Mouse (Mus musculus) embryonic stem cell, embryonic (primary cell): ENCODE data around the gene Fam172a.

Source experiments
- CTCF ChIA-PET, 4 experiments: fragments of 300-600 bp in 2 of 4; fragments of 350-600 bp in 2 of 4; sonication (Branson Sonifier 250); formaldehyde crosslinking; loops; one replicate each; lab custom pipeline; 2022; ENCODE audit warnings: inconsistent platforms in 2 of 4; lab: Charles Lee
- POLR2A ChIA-PET, 4 experiments: fragments of 300-600 bp in 2 of 4; fragments of 350-600 bp in 2 of 4; sonication (Branson Sonifier 250); formaldehyde crosslinking; loops; one replicate each; lab custom pipeline; 2022; ENCODE audit warnings: antibody characterized with exemption in 4 of 4, inconsistent platforms in 1 of 4; lab: Charles Lee

The Fam172a gene

DNA sequence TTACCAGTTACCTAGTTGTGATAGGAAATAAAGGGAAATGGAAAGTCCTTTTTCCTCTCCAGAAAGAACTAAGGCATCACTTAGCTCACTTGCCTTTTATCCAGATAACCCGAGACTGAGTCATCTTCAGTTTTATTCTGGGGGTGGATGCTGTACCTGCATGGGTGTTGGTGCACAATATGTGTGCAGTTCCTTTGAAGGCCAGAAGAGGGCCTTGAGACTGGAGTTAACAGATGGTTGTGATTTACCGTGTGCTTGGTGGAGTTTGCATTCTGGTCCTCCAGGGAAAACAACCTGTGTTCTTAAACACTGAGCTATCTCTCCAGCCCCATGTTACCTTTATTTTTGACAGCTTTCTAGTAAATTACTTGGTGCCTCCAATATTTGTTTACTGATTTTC lies 392.5 kb downstream of the Fam172a start:
- CTCF ChIA-PET = interaction anchor here in 1 of 4 experiments (0.9 kb wide), 1 partner anchor 70 kb away, joined by 3 read pairs; the partner anchor contains the start of gene Pou5f2
- POLR2A ChIA-PET = no interaction called here

GRCm38 (mm10) chr13:78095071-78095973 lies 393.5 kb downstream of the Fam172a start:
- ChIA-PET CTCF (interaction anchor here in 1 of 4 experiments (0.9 kb wide), 1 partner anchor 71 kb away, joined by 3 read pairs; the partner anchor contains the start of gene Pou5f2), POLR2A (interaction anchor here in 1 of 4 experiments (0.5 kb wide), 1 partner anchor 1335 kb away, joined by 6 read pairs; no protein-coding TSS in a partner anchor)

- CTCF ChIA-PET = no interaction called here
- POLR2A ChIA-PET = no interaction called here
These were observed 397.1 kb downstream of the Fam172a start for GRCm38 (mm10) chr13:78098858-78099445.

DNA sequence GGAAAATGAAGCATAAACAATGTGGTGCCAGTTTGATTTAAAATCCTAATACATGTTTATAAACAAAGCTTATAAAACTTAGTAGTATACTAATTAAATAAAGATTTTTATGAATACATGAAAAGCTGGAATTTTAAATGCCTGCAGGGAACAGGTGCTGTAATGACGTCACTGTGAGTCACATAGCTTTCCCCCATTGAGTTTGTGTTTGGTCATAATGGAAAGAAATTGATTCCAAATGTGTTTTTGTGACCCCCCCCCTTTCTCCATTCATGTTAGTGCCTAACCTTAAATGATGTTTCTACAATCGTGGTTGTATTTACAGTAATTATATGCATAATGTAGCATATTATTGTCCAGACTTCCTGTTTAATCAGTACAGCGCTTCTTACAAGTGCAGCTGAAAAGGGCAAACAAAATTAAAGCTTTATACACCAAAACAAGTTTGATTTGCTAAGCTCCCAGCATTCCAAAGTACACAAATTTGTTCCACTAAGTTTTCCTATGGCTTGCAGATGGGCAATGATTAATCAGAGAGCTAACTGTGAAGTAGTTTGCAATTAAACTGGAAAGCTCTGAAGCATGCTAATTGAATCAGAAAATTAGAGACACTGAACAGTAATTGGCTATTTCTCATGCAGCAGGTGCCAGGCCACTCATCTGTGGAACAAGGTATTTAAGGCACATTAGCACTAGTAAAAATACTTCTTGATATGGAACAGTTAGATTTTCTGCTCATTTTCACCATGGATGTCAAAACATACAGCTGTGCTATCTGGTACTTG lies 398.1 kb downstream of the Fam172a start:
- ChIA-PET CTCF (no interaction called here), POLR2A (no interaction called here)

DNA sequence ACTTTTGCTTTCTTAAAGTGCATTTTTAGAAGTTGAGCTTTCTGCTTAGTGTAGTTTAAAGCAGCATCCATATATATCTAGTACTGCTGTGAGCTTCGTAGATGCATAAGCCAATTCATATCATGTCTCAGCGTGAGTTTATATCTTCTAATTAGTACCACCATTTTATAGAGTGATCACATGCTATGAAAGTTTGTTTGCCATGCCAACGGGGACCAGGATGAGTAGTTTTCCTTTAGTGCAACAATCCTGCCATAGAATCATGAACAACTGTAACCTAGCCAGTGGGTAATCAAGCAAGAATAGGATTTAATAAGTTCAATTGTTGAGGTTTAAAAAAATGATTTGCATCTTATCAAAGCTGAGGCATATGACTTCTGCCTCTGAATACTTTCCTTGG lies 398.8 kb downstream of the Fam172a start:
- CTCF ChIA-PET = no interaction called here
- POLR2A ChIA-PET = no interaction called here

GRCm38 (mm10) chr13:78102337-78102736 lies 400.5 kb downstream of the Fam172a start:
- POLR2A ChIA-PET = no interaction called here
- CTCF ChIA-PET = no interaction called here

- CTCF ChIA-PET = no interaction called here
- POLR2A ChIA-PET = no interaction called here
These were observed 403.0 kb downstream of the Fam172a start for GRCm38 (mm10) chr13:78104851-78105250.

DNA sequence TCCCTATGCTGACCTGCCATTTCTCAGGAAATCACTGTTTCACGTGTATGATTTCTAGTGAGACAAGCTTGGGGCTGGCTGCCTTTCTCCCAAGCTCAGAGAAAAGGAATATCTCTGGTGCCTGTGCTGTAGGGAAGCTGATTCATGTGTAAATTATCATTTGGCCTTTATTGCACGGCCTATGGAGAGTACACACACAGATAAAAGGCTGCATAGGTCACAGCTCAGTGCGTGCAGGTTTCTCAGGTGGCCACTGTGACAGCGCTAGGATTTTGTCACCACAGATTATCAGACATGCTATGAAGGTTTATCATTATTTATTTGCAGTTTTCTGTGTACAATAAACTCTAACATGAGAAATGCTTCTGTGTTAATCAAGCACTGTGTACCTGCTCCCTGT lies 408.8 kb downstream of the Fam172a start:
- ChIA-PET POLR2A (no interaction called here), CTCF (no interaction called here)

GRCm38 (mm10) chr13:78113978-78114377 lies 412.1 kb downstream of the Fam172a start:
- ChIA-PET CTCF (no interaction called here), POLR2A (no interaction called here)

- ChIA-PET POLR2A (no interaction called here), CTCF (no interaction called here)
These were observed 416.9 kb downstream of the Fam172a start for GRCm38 (mm10) chr13:78118715-78119114.

GRCm38 (mm10) chr13:78121991-78122390 lies 420.2 kb downstream of the Fam172a start:
- POLR2A ChIA-PET = no interaction called here

GRCm38 (mm10) chr13:78123911-78124426 lies 422.1 kb downstream of the Fam172a start:
- ChIA-PET CTCF (no interaction called here), POLR2A (no interaction called here)

More at GRCm38 (mm10) chr13:78121991-78122390, 420.2 kb downstream of the Fam172a start:
- CTCF ChIA-PET = no interaction called here

GRCm38 (mm10) chr13:78157465-78157864 lies 455.6 kb downstream of the Fam172a start:
- CTCF ChIA-PET = interaction anchor here in 1 of 4 experiments (1.1 kb wide), 1 partner anchor 133 kb away, joined by 3 read pairs; the partner anchor contains the start of gene Pou5f2

DNA sequence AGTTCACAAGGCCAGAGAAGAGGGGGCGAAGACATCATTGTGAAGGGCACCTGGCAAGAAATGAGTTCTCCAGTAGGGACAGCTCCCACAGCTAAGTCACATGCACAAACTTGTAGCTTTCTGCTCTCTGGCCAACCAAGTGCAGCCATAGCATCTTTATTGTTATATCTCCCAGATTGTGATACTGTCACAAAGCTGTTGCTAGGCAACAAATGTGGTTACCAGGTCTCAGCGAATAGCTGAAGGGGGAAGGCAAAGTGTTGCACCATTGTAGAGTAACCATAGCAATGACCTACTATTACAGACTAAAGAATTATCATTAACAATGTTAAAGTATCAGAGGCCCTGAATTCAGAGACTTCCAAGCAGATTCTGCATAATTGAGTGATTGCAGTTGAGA lies 460.3 kb downstream of the Fam172a start:
- POLR2A ChIA-PET = no interaction called here
- CTCF ChIA-PET = interaction anchor here in 2 of 4 experiments (0.5 to 1.1 kb wide), 2 partner anchors 9 to 180 kb away, joined by 3 to 6 read pairs; no protein-coding TSS in a partner anchor

More at GRCm38 (mm10) chr13:78157465-78157864, 455.6 kb downstream of the Fam172a start:
- POLR2A ChIA-PET = interaction anchor here in 1 of 4 experiments (0.6 kb wide), 1 partner anchor 103 kb away, joined by 3 read pairs; no protein-coding TSS in a partner anchor

- ChIA-PET CTCF (interaction anchor here in 3 of 4 experiments (0.6 to 1.4 kb wide), 11 partner anchors 9 to 180 kb away, joined by 3 to 7 read pairs (median 3); partner anchors contain the start of gene Pou5f2 (in 1 of the 3)), POLR2A (interaction anchor here (0.6 to 1.3 kb wide), 11 partner anchors 9 to 345 kb away, joined by 3 to 12 read pairs (median 4); no protein-coding TSS in a partner anchor)
These were observed 461.5 kb downstream of the Fam172a start for GRCm38 (mm10) chr13:78163087-78163958.

- POLR2A ChIA-PET = no interaction called here
- CTCF ChIA-PET = interaction anchor here in 1 of 4 experiments (0.7 kb wide), 1 partner anchor 11 kb away, joined by 3 read pairs; no protein-coding TSS in a partner anchor
These were observed 463.1 kb downstream of the Fam172a start for GRCm38 (mm10) chr13:78164941-78165340.

- CTCF ChIA-PET = no interaction called here
These were observed 466.3 kb downstream of the Fam172a start for GRCm38 (mm10) chr13:78168166-78168565.

More at GRCm38 (mm10) chr13:78168166-78168565, 466.3 kb downstream of the Fam172a start:
- POLR2A ChIA-PET = no interaction called here
